Mouse (Mus musculus) intestine, postnatal 0 days (tissue): ENCODE results near the gene Yod1. TPM values are rescaled to one million over a fixed set of nuclear protein-coding genes. Genes with fewer than 3 reads are reported as not detected.

Experiments
- ATAC-seq: fragments of 200-750 bp; cut with Nextera tagmentation; 2 replicates; pipeline ENCODE4 v1.8.0; 2017; ENCODE audit warnings: mild to moderate bottlenecking, moderate TSS enrichment, moderate library complexity
- H3K27ac ChIP-seq: fragments of 300-500 bp; sonication (generic); 2 replicates; pipeline ENCODE4 v1.5.1; 2014; ENCODE audit warnings: mild to moderate bottlenecking, low read depth, low read length, moderate library complexity
- H3K27me3 ChIP-seq: fragments of 300-500 bp; sonication (generic); replicated peaks from 2 replicates; pipeline ENCODE4 v1.6.1; 2014; ENCODE audit warnings: low read length, mixed read lengths; ENCODE audit not compliant: control insufficient read depth, insufficient read depth
- H3K36me3 ChIP-seq: fragments of 300-500 bp; sonication (generic); 2 replicates; pipeline ENCODE4 v1.6.1; 2014; ENCODE audit warnings: mild to moderate bottlenecking, moderate library complexity; ENCODE audit not compliant: control insufficient read depth, insufficient read depth
- H3K4me1 ChIP-seq: fragments of 300-500 bp; sonication (generic); replicated peaks from 2 replicates; pipeline ENCODE4 v1.6.1; 2014; ENCODE audit warnings: antibody characterized with exemption, low read length, mixed read lengths; ENCODE audit not compliant: control insufficient read depth, insufficient read depth
- H3K4me2 ChIP-seq: fragments of 300-500 bp; sonication (generic); replicated peaks from 2 replicates; pipeline ENCODE4 v1.6.1; 2014; ENCODE audit warnings: low read depth, mild to moderate bottlenecking, moderate library complexity
- H3K4me3 ChIP-seq: fragments of 300-500 bp; sonication (generic); 2 replicates; pipeline ENCODE4 v1.5.1; 2014; ENCODE audit warnings: low read depth, low read length
- H3K9ac ChIP-seq: fragments of 300-500 bp; sonication (generic); 2 replicates; pipeline ENCODE4 v1.6.1; 2014; ENCODE audit warnings: mild to moderate bottlenecking, low read depth, low read length
- H3K9me3 ChIP-seq: fragments of 300-500 bp; sonication (generic); 2 replicates; pipeline ENCODE4 v1.6.1; 2016; ENCODE audit warnings: mixed run types; ENCODE audit not compliant: control insufficient read depth
- CTCF ChIP-seq: sonication (generic); IDR thresholded peaks from 2 replicates; pipeline ENCODE4 v1.5.1; 2016; ENCODE audit warnings: low read depth, mild to moderate bottlenecking, control low read depth, antibody characterized with exemption, moderate library complexity
- WGBS: fragments of 180-500 bp; shearing (Covaris S2); extraction: QIAGEN DNeasy Blood & Tissue Kit; methylation state at CpG from one replicate; pipeline ENCODE4 v1.1.7; 2014; 5-methylcytosine and 5-hydroxymethylcytosine counted together
- polyA plus RNA-seq: library from polyadenylated mRNA; unstranded; fragments of >200 nt; fragmentation: Nextera tagmentation; extraction: Ambion mirVana; gene quantifications from 2 replicates; pipeline ENCODE4 v1.2.1, GENCODE M21; 2015

The Yod1 gene
- polyA plus RNA-seq, 1 experiment from 2014 or later: 8.9 TPM

DNA sequence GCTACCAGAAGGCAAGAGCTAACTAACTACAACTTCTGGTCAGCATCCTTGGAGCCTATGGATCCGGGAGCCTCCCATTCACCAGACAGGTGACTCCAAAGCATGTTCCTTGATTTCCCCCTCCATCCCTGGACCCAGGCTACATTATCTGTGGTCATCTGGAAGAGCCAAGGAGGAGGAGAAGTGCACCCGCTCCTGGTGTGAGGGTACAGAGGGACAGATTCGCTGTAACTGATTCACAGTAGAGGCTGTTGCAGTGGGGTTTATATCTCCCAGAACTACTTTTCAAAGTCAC lies 962 bp upstream of the Yod1 start:
- H3K9ac ChIP-seq: peak overlapping the region; percentile 96
- 3% methylated on average over 3 of the region's 3 CpGs for WGBS
- no peak for TF ChIP-seq CTCF

DNA sequence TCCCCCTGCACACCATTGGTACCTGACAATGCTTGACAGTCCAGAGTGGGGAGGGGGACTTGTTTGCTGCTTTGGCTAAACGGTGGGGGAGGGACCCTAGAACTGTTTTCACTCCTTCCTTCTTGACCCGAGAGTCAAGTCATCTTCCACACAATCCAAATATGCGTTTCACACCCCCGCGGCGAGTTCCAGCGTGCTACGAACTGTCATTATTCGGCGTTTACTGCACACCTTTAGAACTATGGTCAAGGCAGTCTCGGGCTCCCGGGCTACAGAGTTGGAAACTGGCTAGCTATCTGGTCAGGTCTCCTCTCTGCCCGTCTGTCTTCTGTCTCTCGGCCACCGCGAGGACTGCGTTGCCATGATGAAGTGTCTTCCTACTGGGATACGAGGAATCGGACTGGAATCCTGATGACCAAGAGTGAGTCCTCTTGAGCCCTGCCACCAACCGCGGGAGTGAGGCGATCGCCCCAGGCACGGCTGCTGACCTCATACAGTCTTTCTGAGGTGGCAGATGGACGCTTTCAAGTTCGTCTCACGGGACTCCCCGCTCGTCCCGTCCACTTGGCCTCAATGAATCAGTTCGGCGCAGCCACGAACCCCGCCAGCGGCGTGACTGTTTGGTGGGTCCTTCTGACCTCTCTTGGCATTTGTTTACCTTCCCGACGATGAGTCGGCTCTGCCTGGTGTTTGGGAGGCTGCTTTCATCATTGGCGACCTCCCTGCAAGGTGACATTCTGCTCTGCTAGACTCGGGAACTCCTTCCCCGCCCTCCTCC lies 425 bp upstream of the Yod1 start:
- Histone ChIP-seq H3K27me3 (no peaks in the 10 kb centered on the region), H3K9me3 (no peaks in the 10 kb centered on the region), H3K4me2 (peak overlapping the region; percentile 90), H3K27ac (peak overlapping the region; percentile 92), H3K36me3 (0 out of 2 replicates have a peak, but pooled peaks cover 15% of the 10 kb centered on the region), H3K4me1 (0 out of 2 replicates have a peak, but pooled peaks cover 4% of the 10 kb centered on the region), H3K9ac (peak overlapping the region; percentile 96), H3K4me3 (peak overlapping the region; percentile 98)
- 0 out of 2 replicates have a peak, but pooled peaks have one; percentile 0 for ATAC-seq
- WGBS: under 1% methylated on average over 42 of the region's 42 CpGs
- no peak for TF ChIP-seq CTCF

More for the DNA sequence above, 962 bp upstream of the Yod1 start:
- H3K27me3 ChIP-seq: no peaks in the 10 kb centered on the region
- H3K9me3 ChIP-seq: no peaks in the 10 kb centered on the region
- H3K4me1 ChIP-seq: 0 out of 2 replicates have a peak, but pooled peaks cover 4% of the 10 kb centered on the region
- H3K36me3 ChIP-seq: 0 out of 2 replicates have a peak, but pooled peaks cover 17% of the 10 kb centered on the region
- H3K27ac ChIP-seq: peak overlapping the region; percentile 92
- ATAC-seq: peak; percentile 3; the same call in 1 of the 2 replicates
- peak overlapping the region; percentile 90 for H3K4me2 ChIP-seq
- peak overlapping the region; percentile 98 for H3K4me3 ChIP-seq

DNA sequence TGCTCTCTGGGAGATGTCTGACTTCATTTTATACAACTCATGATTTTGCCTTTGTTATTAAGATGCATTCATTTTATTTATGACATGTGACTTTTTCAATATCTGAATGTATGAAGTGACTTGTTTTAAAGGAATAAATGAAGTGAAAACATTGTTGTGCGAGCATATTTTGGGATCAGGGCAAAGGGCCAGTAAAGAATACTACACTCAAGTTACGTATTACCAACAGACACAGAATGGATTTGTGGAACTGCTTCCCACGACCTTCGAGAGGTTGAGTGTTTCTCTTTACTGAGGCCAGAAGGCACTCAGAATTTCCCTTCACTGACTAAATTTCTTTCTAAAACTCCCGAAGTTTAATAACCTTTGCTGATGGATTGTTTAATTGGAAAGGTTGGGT lies 7.1 kb downstream of the Yod1 start:
- H3K9me3 ChIP-seq: no peaks in the 10 kb centered on the region
- H3K4me1 ChIP-seq: no peaks in the 10 kb centered on the region
- no peak overlapping the region for H3K9ac ChIP-seq
- H3K27ac ChIP-seq: no peak overlapping the region
- H3K27me3 ChIP-seq: no peaks in the 10 kb centered on the region
- TF ChIP-seq CTCF: no peak
- H3K36me3 ChIP-seq: 0 out of 2 replicates have a peak, but pooled peaks cover 3% of the 10 kb centered on the region
- no peak overlapping the region for H3K4me2 ChIP-seq
- no peak overlapping the region for H3K4me3 ChIP-seq
- no peak for ATAC-seq
- 83% methylated on average over 5 of the region's 5 CpGs for WGBS

DNA sequence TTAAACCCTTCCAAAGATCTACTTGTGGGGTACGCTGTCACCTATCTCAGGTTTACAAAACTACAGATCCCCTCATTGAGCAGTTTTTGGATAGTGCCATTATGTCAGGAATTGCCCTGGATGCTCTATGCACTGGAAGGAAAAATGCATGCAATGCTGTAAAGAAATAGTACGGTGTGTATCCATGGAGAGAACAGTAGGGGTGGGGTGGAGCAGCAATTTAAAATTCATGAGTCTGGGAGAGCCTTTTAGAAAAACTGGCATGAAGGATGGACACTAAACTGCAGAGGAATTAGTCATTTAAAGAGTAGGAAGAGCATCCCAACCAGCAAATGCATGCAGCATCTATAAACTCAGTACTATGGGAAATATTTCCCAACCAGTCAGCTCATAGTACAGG lies 9.3 kb downstream of the Yod1 start:
- H3K4me1 ChIP-seq: no peaks in the 10 kb centered on the region; the same call in 1 of the 2 replicates
- 89% methylated on average over 2 of the region's 2 CpGs for WGBS
- H3K27ac ChIP-seq: no peak overlapping the region
- no peaks in the 10 kb centered on the region for H3K36me3 ChIP-seq
- H3K9ac ChIP-seq: no peak overlapping the region
- TF ChIP-seq CTCF: no peak
- H3K9me3 ChIP-seq: no peaks in the 10 kb centered on the region
- no peak for ATAC-seq
- H3K4me2 ChIP-seq: no peak overlapping the region
- no peak overlapping the region for H3K4me3 ChIP-seq
- no peaks in the 10 kb centered on the region for H3K27me3 ChIP-seq

GRCm38 (mm10) chr1:130728070-130728469 lies 10.9 kb downstream of the Yod1 start:
- H3K27ac ChIP-seq: no peak overlapping the region
- ATAC-seq: no peak

GRCm38 (mm10) chr1:130728708-130729107 lies 11.6 kb downstream of the Yod1 start:
- 93% methylated on average over 3 of the region's 3 CpGs for WGBS
- H3K4me1 ChIP-seq: peaks cover 2% of the 10 kb centered on the region; the same call in 1 of the 2 replicates
- no peaks in the 10 kb centered on the region for H3K27me3 ChIP-seq
- no peak overlapping the region for H3K9ac ChIP-seq
- no peak for TF ChIP-seq CTCF
- no peak for ATAC-seq
- H3K27ac ChIP-seq: no peak overlapping the region
- no peaks in the 10 kb centered on the region for H3K9me3 ChIP-seq
- no peak overlapping the region for H3K4me3 ChIP-seq
- no peaks in the 10 kb centered on the region for H3K36me3 ChIP-seq
- no peak overlapping the region for H3K4me2 ChIP-seq

More at GRCm38 (mm10) chr1:130728070-130728469, 10.9 kb downstream of the Yod1 start:
- peaks cover under 1% of the 10 kb centered on the region; the same call in 1 of the 2 replicates for H3K4me1 ChIP-seq
- H3K36me3 ChIP-seq: no peaks in the 10 kb centered on the region
- H3K9me3 ChIP-seq: no peaks in the 10 kb centered on the region
- no peak for TF ChIP-seq CTCF
- H3K27me3 ChIP-seq: no peaks in the 10 kb centered on the region
- H3K4me2 ChIP-seq: no peak overlapping the region
- no peak overlapping the region for H3K4me3 ChIP-seq
- no peak overlapping the region for H3K9ac ChIP-seq
- WGBS: 69% methylated on average over 1 of the region's 1 CpGs
